Mouse (Mus musculus): ENCODE results near the gene Sh3glb2.
A peak's percentile ranks its signal among the peaks of the same experiment; 100 is the strongest.

Gene Sh3glb2

DNA sequence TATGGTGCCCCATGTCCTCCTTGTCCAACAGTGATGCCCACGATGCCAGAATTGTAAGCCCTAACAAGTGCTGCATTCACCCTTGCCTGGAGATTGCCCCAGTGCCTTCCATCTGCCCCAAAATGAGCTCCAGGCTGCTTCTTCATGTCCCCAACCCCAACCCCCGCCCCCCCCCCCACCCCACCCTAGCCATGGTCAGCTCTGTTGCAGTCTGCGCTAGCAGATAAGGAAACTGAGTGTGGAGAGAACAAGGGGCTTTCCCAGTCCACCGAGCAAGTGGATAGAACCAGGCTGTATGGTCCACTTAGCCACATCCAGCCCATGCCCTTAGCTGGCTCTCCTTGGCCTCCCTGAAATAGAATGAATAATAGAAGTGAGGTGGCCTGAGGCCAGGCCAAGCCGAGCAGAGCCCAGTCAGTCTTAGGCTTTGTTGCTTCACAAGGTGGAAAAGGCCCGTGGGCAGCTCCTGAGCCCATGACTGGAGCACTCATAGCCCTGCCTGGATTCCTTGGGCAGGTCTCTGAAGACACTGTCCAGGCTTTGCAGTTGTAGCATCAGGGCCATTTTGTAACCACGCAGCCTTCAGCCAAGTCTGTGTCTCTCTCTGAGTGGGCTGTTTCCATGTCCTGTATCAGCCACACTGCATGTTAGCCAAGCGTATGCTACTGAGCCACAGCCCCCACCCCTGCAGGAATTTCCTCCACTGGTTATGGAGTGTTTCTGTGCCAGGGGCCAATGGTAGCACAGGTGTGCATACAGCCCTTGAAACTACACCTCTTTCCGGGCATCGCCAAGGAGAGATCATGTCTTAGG, 21.6 kb upstream of the Sh3glb2 start:
- no peak for DNase-seq

DNA sequence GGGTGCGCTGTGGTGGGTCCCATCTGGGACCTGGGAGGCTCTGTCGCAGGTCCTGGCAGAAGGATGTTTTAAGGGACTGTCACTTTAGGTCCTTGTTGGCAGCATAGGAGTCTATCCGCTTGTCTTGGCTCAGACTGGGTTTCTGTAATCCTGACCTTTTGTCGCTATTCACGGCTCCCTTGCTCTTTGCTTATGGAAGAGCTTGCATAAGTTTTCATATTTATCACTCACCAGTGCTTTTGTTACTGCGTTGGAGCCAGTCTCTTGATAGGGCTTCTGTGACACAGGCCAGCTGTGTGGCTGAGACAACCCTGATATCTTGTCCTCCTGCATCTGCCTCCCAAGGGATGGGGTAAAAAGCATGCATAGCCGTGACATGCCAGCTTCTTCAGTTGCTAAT, 20.2 kb upstream of the Sh3glb2 start:
- no peak for DNase-seq

DNA sequence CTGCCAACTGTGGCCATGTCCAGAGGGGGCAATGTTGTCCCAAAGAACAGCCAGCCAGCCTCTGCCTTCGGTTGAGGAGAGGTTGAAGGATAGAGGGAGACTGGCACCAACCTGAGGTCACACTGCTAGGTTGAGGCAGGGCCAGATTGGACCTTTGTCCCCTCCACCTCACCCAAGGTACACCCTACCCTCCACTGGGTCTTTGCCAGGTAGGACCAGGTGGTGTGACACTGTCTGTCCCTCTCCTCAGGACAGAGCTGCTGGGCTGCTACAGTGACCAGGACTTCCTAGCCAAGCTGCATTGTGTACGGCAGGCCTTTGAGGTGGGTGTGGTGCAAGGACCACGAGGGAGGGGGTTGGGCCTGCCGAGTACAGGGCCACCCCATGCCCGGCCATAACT, 18.6 kb upstream of the Sh3glb2 start:
- DNase-seq: no peak

DNA sequence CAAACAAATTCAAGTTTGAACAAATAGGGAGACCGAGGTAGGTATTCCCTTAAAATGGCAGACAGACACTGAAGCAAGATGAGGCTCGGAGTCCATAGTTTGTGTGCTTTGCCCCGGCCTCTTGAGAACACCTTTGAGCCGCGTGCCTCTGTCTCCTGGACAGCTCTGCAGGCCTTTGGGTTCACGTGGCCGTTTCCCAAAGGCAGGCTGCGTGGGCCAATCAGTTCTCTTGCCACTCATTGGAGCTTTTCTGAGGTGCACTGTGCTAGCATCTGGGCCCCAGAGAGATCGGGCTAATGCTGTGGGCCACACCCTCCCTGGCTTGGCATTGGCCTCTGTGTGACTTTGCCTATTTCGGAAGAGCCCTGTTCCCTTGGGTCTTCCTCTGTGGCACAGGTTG, 16.8 kb upstream of the Sh3glb2 start:
- no peak for DNase-seq

DNA sequence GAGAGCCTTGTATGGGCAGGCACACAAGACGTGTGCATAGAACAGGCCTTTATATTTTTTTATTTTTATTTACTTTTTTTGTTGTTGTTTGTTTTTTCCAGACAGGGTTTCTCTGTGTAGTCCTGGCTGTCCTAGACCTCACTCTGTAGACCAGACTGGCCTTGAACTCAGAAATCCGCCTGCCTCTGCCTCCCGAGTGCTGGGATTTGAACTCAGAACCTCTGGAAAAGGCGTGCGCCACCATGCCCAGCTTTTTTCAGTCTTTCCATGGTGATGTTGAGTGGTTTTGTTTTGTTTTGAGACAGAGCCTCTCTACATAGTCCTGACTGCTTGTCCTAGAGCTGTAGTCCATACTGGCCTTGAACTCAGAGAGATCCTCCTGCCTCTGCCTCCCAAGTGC, 13.6 kb upstream of the Sh3glb2 start:
- DNase-seq: no peak

DNA sequence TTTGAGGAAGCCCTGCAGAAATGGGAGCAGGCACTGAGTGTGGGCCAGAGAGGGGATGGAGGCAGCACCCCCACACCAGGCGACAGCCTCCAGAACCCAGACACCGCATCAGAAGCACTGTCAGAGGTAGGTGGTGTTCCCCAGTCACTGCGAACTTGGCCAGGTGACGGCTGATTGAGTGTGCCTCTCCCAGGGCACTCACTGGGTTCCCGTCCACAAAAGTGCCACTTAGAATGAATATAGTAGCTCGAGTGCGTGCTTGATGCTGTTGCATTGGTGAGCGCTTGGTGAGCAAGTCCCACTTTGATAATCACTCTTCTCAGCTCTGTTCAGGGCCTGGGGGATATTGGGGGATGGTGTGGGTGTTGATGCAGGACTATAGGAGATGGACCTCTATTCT, 12.4 kb upstream of the Sh3glb2 start:
- no peak for DNase-seq

DNA sequence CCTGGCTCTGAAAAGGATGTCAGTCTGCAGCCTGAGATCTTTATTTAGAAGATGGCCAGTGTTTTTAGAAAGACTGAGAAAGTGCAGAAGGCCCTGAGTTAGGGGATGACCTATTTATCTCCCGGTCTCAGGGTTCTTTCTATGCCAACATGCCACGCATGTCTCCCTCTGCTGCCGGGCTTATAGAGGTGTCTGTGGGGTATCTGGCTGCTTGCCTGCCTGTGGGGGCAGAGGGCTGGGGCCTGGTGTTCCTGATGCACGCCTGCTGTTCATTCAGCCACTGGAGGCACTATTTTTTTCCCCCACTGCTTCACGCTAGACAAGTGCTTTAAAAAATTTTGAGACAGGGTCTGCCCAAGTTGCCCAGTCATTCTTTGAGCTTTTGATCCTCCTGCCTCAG, 7.1 kb upstream of the Sh3glb2 start:
- no peak for DNase-seq

DNA sequence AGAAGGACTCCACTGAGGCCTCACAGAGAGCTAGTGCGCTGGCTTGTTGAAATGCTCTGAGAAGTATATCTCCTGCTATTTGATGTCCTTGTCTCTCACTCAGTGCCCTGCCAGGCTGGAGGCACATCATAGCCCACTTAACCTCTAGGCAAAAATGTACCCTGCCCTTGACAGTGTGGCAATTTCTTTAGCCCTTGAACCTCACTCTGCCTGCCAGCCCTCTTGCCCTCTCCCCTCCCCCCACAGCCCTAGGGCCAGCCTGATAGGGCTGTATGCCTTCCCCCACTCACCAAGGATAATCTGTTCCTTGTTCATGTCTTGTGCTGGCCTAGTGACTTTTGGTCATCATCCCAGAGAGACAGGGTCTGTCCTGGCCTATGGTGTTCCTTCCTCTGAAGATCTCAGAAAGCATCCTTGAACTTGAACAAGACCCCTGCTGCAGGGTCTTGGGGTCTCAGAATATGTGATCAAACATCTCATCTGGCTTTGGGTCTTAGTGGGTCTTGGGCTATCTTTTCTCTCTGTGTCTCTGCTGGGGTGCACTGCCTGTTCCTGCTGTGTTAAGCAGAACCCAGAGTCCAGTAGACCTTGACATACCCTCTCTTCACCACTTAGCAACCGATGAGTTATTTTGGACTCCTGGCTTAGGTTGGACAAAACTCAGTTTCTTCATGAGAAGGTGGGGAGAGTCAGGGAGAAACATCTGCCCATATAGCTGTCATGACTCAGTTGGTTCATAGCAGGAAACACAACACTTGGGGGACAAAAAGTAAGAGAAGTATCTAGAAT, 6.3 kb upstream of the Sh3glb2 start:
- no peak for DNase-seq

DNA sequence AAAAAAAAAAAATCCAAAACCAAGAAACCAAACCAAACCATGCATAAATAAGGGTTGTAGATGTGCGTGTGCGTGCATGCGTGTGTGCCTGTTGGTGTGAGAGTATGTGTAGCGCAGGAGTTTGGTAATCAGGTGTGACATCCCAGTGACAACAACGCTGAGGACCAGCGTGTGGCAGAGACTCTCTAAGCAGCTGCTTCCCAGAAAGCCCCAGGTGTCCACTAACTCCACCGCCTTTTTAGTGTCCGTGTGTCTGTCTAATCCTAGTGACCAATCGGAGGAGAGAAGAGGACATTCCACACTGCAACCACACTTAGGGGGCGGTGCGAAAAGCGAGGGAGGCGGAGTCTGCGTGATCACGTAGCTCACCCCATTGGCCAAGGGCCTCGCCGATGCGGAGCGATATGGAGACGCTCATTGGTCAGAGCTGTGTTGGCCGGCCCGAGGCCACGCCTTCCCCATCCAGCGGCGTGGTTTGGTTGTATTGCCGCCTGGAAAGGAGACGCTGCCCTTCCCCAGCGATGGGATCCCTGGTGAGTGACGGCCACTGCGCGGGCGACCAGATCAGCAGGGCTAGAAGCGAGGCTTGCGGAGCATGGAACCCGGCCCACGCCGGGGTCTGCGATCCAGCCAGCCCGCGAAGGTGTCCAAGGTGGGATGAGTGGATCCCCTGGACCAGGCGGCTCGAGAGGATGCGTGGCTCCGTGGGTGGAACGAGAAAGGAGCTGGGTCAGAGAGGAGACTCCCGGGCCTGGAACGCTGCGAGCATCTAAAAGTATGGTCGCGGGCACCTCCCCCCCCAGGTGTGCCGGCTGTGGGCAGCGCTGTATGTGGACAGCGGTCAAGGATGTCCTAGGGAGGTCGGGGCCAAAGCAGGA, 4.9 kb upstream of the Sh3glb2 start, which contains the start of gene Miga2:
TSS of gene Miga2 (plus strand) at position 461 of the 878 bp plus-strand sequence.
- peak; percentile 97 for DNase-seq

DNA sequence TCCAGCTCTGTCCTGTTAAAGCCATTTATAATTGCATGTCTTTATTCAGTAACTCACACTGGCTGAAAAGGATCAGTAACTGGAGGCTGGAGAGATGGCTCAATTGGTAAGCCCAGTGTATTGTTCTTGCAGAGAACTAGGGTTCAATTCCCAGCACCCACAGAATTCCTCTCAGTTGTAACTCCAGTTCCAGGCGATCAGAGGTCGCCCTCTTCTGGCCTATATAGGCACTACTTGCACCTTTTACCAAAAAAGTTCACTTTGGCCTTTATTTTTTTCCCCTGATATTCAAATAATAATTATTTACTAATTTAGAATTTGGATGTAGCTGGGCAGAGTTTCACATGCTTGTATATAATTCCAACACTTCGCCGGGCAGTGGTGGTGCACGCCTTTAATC, 3.7 kb upstream of the Sh3glb2 start:
- DNase-seq: no peak

DNA sequence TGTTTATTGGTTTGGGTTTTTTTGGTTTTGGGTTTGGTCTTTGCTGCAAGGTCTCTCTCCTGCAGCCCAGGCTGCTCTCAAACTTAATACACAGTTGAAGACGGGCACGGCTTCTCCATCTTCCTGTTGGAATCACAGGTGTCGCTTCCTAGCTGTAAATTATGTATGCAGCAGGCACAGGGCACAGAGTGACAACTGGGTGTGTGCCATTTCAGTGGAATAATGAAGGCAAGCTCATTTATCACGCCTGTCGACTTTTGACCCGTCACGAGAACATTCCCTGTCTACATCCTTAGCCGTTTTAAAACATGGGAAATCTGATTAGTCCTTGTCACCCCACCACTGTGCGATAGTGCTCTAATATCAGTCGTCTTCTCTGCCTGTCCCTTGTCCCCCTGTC, 1.5 kb upstream of the Sh3glb2 start:
- DNase-seq: no peak

DNA sequence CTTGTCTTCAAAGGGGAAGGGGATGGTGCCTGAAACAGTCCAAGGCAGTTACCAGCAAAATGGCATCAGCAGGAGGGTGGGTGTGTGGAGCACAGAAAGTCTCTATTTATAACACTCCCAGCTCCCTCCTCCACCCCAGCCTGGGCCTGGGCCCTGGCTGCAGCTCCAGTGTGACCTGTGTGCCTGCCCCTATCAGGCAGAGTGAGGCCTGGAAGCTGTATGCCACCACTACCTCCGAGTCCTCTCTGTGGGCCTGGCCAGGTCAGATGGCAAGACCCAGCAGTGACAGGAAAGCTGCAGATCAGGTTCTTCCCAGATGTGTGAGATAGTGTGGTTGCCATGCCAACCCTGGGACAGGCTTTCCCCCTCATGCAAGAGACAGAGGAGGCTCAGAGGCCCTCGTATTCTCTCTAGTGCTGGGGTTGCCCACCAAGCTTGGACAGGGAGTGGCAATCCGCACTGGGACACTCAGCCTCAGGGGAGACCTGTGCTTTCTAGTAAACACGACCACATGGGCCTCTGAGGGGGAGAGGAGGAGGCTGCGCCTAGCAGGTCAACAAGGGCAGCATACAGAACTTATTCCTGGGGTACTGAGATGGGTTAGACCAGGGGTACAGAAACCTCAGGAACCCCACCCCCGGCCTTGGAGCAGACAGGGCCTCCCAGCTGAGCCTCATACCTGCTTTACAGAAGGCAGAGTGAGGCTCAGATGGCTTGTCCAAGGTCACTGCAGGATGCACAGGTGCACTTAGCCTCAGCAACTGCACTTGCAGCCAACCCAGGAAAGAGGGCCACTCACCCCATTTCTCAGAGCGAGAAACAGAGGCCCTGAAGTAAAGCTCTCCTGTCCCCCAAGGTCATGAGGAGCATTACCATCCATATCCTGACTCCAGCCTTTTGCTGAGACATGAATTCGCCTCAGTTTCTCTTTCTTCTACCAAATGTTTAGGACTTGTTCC, 1.3 kb downstream of the Sh3glb2 start:
- no peak for DNase-seq

DNA sequence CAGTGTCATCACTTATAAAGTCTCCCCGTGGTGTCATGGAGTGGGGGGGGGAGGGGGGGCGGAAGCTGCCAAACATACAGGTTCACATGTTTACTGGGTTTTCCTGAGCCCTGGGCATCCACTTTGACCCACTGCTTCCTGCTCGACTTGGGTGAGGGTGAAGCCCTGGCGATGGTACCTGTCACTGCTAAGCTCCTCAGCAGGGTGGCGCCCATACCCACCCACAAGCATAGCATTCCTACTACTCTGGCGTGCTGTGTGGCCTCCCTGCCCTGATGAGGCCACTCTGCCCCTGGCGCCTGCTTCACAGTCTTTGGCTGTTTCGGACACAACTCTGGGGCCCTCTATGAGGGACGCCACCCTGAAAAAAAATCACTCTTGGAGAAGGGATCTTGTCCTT, 2.2 kb downstream of the Sh3glb2 start:
- no peak for DNase-seq

DNA sequence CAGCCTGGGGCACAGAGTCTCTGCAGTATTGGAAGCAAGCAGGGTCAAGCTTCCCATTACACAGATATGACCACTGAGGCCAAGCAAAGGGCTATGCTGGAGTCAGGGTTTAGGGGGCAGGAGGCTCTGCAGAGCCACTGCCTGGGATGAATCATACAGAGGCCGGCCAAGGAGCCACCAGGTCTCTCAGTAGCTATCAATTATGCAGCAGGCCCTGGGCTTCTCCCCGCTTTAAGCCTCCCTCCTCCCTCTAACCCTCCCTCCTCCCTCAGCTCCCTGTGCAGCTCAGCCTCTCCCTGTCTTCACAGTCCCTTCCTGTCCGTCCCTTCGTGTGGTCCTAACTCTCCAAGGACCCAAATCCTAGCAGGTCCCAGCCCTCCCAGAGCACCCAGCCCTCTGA, 2.9 kb downstream of the Sh3glb2 start:
- DNase-seq: no peak

DNA sequence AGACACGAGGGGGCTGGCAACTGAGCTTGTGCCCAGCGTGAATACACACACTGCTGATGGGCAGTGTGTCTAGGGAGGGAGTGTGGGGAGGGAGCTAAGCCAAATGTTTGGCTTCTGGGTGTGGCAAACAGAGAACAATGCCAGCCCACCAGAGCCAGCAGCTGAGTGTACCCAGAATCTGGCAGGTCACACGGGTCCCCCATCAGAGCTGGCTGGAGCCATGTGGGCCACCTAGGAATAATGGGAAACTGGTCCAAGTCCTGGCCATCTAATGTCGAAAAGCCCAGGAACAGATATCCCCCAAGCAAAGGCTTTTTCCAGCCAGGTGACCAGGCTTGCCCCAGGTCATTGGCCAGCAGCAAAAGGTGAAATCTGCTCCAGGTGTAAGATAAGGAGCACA, 3.3 kb downstream of the Sh3glb2 start:
- DNase-seq: no peak

DNA sequence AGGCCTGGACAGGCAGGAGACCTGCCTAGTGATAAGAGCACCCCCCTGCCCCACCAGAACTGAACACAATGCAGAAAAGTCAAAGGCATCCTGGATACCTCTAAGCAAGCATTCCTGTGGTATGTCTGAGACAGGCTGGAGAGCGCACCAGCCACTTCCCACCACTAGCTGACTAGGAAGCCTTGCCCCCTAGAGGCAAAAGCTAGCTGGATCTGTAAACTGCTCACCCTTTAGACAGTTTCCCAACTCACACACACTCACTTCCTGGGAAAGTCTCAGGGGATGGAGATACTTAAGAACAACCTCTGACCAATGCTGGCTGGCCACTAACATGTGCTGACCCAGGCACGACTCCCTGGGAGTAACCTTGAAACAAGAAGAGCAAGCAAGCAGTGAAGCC, 8.0 kb downstream of the Sh3glb2 start:
- no peak for DNase-seq

DNA sequence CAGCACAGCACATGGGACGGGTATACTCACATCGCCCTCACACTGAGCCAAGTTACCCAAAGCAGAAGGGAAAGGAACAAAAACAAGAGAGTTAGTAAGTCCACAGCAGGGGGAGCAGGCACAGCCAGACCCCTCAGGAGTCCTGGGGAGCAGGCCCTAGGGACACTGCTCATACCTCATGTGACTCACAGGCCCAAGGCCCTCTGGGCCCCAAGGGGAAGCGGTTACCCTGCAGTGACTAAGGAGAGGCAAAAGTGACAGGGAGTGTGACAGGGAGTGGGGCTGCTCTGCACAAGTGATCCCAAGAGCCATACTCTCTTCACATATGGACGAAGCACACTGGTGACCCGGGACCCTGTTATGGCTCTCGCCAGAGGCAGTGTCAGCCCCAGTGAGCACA, 9.9 kb downstream of the Sh3glb2 start:
- DNase-seq: no peak

DNA sequence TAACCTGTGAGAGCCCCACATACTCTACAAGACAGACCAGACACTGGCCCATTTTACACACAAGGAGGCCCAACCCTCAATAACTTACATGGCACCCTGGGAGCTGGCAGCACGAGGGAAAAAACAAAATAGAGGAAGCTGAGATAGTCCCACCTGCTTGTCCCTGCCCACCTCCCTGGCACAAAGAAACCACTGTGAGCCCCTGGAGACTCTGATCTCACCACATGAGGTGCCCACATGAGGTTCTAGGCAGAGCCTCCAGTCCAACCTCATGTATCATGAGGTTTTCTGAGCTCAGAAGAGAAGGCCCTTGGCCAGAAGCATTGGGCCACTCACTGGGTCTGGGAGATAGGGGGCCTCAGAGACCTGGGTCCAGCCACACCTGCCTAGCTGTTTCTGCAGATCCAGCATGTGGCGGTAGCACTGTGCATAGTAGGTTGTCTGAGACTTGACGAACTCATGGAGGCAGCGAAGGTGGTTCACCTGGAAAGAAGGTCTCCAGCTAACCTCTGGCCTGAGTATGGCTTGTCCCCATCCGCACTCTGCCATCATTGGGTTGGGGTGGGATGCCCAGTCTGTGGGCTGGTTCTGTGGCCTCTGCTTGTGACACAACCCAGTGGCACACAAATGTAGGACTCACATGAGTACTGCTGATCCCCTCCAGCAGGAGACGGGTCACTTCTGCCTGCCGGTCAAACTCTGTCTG, 13.0 kb downstream of the Sh3glb2 start:
- no peak for DNase-seq

DNA sequence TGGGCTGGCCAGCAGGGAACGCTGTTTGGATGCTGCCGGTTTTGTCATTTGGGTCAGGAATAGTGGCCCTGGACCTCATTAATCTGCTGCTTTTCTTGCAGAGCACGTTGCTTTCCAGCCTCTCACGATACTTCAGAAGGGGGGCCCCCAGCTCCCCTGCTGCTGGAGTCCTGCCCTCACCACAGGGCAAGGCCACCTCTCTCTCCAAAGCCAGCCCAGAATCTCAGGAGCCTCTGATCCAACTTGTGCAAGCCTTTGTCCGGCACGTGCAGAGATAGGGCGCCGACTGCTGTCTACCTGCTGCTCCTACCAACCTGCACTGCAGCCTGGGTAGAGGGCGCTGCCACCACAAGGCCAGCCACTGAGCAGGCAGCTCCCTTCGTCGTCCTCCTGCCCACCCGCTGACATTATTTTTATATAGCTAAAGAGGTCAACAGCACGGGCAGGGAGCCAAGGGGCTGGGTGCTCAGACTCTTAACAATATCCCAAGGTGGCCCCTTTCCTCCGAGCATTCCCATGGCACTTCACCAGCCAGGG, 15.5 kb downstream of the Sh3glb2 start:
- no peak for DNase-seq

DNA sequence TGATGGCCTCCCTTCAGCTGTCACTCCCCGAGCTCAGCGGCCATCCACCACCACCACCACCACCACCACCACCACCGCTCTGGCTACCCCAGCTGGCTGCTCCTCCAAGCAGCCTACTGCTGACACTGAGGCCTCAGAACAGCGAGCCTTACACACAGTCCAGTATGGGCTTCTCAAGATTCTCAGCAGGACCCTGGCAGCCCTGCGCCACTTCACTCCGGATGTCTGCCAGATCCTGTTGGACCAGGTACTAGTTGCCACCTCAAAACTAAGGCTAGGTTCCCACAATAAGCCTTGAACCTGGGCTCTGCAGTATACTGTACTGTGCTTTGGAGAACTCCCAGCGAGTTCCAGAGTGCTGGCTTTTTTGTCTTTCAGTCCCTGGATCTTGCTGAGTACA, 16.6 kb downstream of the Sh3glb2 start:
- DNase-seq: no peak

DNA sequence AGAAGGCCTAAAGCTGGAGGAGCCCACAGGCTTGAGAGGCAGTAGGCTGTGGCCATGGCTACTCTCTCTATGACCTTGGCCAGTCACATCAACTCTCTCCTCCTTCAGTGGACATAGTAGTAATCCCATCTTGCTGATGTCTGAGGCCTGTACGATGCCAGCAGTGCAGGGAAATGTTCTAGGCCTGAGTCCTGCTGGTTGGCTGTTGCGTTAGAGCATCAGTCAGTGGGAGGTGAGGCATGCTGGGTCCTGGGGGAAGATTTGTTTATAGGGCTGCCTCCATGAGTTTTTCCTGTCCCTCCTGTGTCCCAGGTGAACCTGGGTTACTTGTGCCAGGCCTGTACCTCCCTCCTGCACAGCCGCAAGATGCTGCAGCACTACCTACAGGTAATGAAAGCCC, 17.1 kb downstream of the Sh3glb2 start:
- DNase-seq: no peak
